Mouse (Mus musculus) CH12.LX (cell line): ENCODE results near the gene Igsf8. TPM values are rescaled to one million over a fixed set of nuclear protein-coding genes. Genes with fewer than 3 reads are reported as not detected.

Experiments used
- DNase-seq: peaks from one replicate; pipeline ENCODE4 v3.0.0-alpha.2; 2013; ENCODE audit errors: extremely low read depth
- H3K27ac ChIP-seq: 2 replicates; pipeline ENCODE4 v1.5.1; 2012; ENCODE audit warnings: low read depth, mild to moderate bottlenecking, control low read depth, moderate library complexity; ENCODE audit not compliant: insufficient read depth
- H3K27me3 ChIP-seq: replicated peaks from 2 replicates; pipeline ENCODE3; 2012; ENCODE audit warnings: inconsistent platforms
- H3K36me3 ChIP-seq, 2 experiments: replicated peaks in 1 of 2; 2 replicates each; pipeline versions ENCODE3 to v1.6.1; 2012; ENCODE audit warnings: inconsistent platforms in 1 of 2, low read length in 1 of 2, mild to moderate bottlenecking in 1 of 2, mixed read lengths in 1 of 2, moderate library complexity in 1 of 2; ENCODE audit not compliant: control insufficient read depth in 1 of 2, insufficient read depth in 1 of 2
- H3K4me1 ChIP-seq, 2 experiments: 2 replicates each; pipeline ENCODE4 v1.6.1; 2012; ENCODE audit warnings: inconsistent platforms in 1 of 2, moderate library complexity in 1 of 2; ENCODE audit not compliant: insufficient read depth in 2 of 2, control insufficient read depth in 1 of 2
- H3K4me2 ChIP-seq: 2 replicates; pipeline ENCODE4 v1.6.1; 2012; ENCODE audit warnings: low read depth, mild to moderate bottlenecking, control low read depth; ENCODE audit not compliant: poor library complexity, insufficient read depth, severe bottlenecking
- H3K4me3 ChIP-seq, 3 experiments: fragments of 150-350 bp in 1 of 3; sonication (generic) in 1 of 3; replicated peaks in 1 of 3; 2 replicates each; pipeline versions ENCODE3 to v1.5.1; 2011 to 2012; ENCODE audit warnings: low read depth in 2 of 3, low read length in 2 of 3, mild to moderate bottlenecking in 2 of 3, moderate library complexity in 2 of 3, control low read depth in 1 of 3, improper control_type of control experiment in 1 of 3, inconsistent platforms in 1 of 3, mixed read lengths in 1 of 3; ENCODE audit not compliant: poor library complexity in 1 of 3
- H3K79me2 ChIP-seq: replicated peaks from 2 replicates; pipeline ENCODE4 v1.6.1; 2012; ENCODE audit warnings: mild to moderate bottlenecking, moderate library complexity; ENCODE audit not compliant: control insufficient read depth, poor library complexity, insufficient read depth, severe bottlenecking; ENCODE audit errors: extremely low read depth
- H3K9ac ChIP-seq: 2 replicates; pipeline ENCODE4 v1.6.1; 2012; ENCODE audit warnings: low read depth, mild to moderate bottlenecking, control low read depth, moderate library complexity; ENCODE audit not compliant: insufficient read depth
- H3K9me3 ChIP-seq: replicated peaks from 2 replicates; pipeline ENCODE3; 2012; ENCODE audit warnings: low read length, inconsistent platforms, mixed read lengths
- E2F4 ChIP-seq: IDR thresholded peaks from 2 replicates; pipeline ENCODE4 v1.6.1; 2011; ENCODE audit warnings: low read depth, low read length, improper control_type of control experiment; ENCODE audit not compliant: insufficient replicate concordance
- EP300 ChIP-seq: IDR thresholded peaks from 2 replicates; pipeline ENCODE4 v1.6.1; 2011; ENCODE audit warnings: low read length, improper control_type of control experiment
- ETS1 ChIP-seq: conservative IDR thresholded peaks from 2 replicates; pipeline ENCODE4 v1.6.1; 2012; ENCODE audit warnings: low read depth, mild to moderate bottlenecking, inconsistent platforms, low read length, improper control_type of control experiment, moderate library complexity
- GABPA ChIP-seq: IDR thresholded peaks from 2 replicates; pipeline ENCODE4 v1.6.1; 2012; ENCODE audit warnings: low read depth, low read length, improper control_type of control experiment, inconsistent platforms; ENCODE audit not compliant: insufficient replicate concordance
- IRF4 ChIP-seq: IDR thresholded peaks from 2 replicates; pipeline ENCODE4 v1.6.1; 2014; ENCODE audit warnings: low read depth, mild to moderate bottlenecking, inconsistent platforms, low read length, improper control_type of control experiment
- JUN ChIP-seq: IDR thresholded peaks from 2 replicates; pipeline ENCODE4 v1.6.1; 2011; ENCODE audit warnings: low read depth, mild to moderate bottlenecking, low read length, improper control_type of control experiment, moderate library complexity; ENCODE audit not compliant: insufficient read depth
- JUND ChIP-seq: conservative IDR thresholded peaks from 2 replicates; pipeline ENCODE4 v1.6.1; 2011; ENCODE audit warnings: low read depth, low read length, improper control_type of control experiment
- MYC ChIP-seq: IDR thresholded peaks from 2 replicates; pipeline ENCODE4 v1.6.1; 2011; ENCODE audit warnings: low read depth, mild to moderate bottlenecking, improper control_type of control experiment, low read length
- NELFE ChIP-seq: IDR thresholded peaks from 2 replicates; pipeline ENCODE4 v1.6.1; 2011; ENCODE audit warnings: low read depth, low read length, improper control_type of control experiment
- NRF1 ChIP-seq: IDR thresholded peaks from 2 replicates; pipeline ENCODE4 v1.6.1; 2014; ENCODE audit warnings: low read depth, mild to moderate bottlenecking, inconsistent platforms, low read length, improper control_type of control experiment, moderate library complexity
- RAD21 ChIP-seq: IDR thresholded peaks from 2 replicates; pipeline ENCODE4 v1.6.1; 2011; ENCODE audit warnings: low read depth, mild to moderate bottlenecking, low read length, improper control_type of control experiment, moderate library complexity
- RCOR1 ChIP-seq: conservative IDR thresholded peaks from 2 replicates; pipeline ENCODE4 v1.6.1; 2012; ENCODE audit warnings: low read depth, mild to moderate bottlenecking, inconsistent platforms, low read length, improper control_type of control experiment
- SIN3A ChIP-seq: IDR thresholded peaks from 2 replicates; pipeline ENCODE4 v1.6.1; 2012; ENCODE audit warnings: low read length, improper control_type of control experiment, inconsistent platforms
- UBTF ChIP-seq: IDR thresholded peaks from 2 replicates; pipeline ENCODE4 v1.6.1; 2012; ENCODE audit warnings: low read depth, mild to moderate bottlenecking, inconsistent platforms, low read length, improper control_type of control experiment, moderate library complexity
- USF1 ChIP-seq: IDR thresholded peaks from 2 replicates; pipeline ENCODE4 v1.6.1; 2014; ENCODE audit warnings: low read depth, mild to moderate bottlenecking, inconsistent platforms, low read length, improper control_type of control experiment
- ZC3H11A ChIP-seq: IDR thresholded peaks from 2 replicates; pipeline ENCODE4 v1.6.1; 2012; ENCODE audit warnings: low read depth, mild to moderate bottlenecking, inconsistent platforms, low read length, improper control_type of control experiment
- dilution Hi-C: fragments of 300-500 bp; cut with MboI; formaldehyde crosslinking; loops from 2 replicates; pipeline ENCODE4 v1.14.3; 2020; ENCODE audit warnings: low sequenced_read_pairs; ENCODE audit not compliant: extremely low pct_unique_long_range_greater_than_20kb, extremely low pct_ligation_motif_present
- in situ Hi-C: fragments of 300-500 bp; cut with MboI; formaldehyde crosslinking; loops from 3 replicates; pipeline ENCODE4 v1.14.3; 2019; ENCODE audit warnings: low sequenced_read_pairs, low pct_ligation_motif_present, low pct_unique_long_range_greater_than_20kb, mixed read lengths
- polyA plus RNA-seq: library from polyadenylated mRNA; unstranded; fragments of >175 nt; gene quantifications from 2 replicates; pipeline ENCODE4 v1.2.1, GENCODE M21; 2012; ENCODE audit warnings: low read depth; ENCODE audit not compliant: insufficient read length
- total RNA-seq, 2 experiments: library from RNA; depleted of rRNA; stranded (reverse); fragments of 300-350 nt in 1 of 2; fragments of >200 nt in 1 of 2; gene quantifications; 2 replicates each; pipeline ENCODE4 v1.2.3; 2012 to 2014

The Igsf8 gene
- total and polyA plus RNA-seq, 3 experiments = 7.4 to 37.0 (median 25.9) TPM

DNA sequence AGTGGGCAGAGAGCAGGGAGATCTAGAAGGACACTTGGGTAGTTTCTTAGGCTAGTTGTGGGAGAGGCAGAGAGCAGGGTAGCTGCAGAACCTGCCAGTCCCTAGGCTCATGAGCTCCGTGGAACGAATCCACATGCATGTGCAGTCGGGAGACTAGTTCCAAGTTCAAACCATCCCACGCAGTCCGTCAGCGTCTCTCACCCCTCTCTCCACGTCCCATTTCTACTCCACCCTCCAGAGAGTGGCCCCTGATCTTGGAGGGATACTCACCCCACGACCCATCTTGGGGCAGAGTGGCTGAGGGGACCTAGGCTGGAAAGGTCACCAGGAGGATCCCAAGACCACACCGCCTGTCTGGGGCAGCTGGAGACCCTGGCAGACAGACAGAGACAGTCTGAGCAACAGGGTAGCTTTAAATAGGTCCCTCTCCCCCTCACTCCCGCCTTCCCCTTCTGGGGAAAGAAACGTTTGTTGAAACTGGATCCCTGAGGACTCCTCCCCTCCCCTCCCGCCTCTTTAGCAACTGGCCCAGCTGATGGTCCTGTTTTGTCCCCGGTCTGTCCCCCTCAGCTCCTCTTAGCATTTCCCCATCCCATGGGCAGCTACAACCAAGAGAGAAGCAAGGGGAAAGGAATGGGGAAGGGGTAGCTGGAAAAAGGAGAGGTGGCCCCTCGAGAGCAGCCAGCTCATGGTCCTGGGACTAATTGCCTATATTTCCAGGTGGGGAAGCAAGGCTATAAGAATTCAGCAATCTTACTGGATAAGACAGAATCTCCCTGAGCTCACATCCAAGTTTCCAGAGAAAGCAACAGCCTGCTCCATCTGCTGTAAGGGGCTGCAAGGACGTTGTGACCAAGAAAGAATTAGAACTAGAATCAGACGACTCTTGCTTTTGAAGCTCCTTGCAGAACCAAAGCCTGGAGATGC, 36.4 kb downstream of the Igsf8 start, which contains the start of gene Atp1a2:
Gene Atp1a2, minus strand, starts transcription at position 454 of the 927 bp plus-strand sequence.
- peaks cover 0 to 5% of the 10 kb centered on the region in 2 experiments; a peak in 2 of 4 replicates for H3K4me1 ChIP-seq
- dilution Hi-C loops = no loop called here
- in situ Hi-C loops = no loop called here
- H3K4me3 ChIP-seq = no peak within 1 kb of the TSS
- H3K27me3 ChIP-seq = peaks cover 48% of the 10 kb centered on the region
- H3K36me3 ChIP-seq = no peaks in the 10 kb centered on the region
- no peak for DNase-seq
- no peaks in the 10 kb centered on the region for H3K9me3 ChIP-seq
- no peak within 1 kb of the TSS for H3K9ac ChIP-seq
- H3K79me2 ChIP-seq = no peaks in the 10 kb centered on the region
- no peak within 1 kb of the TSS for H3K27ac ChIP-seq
- TF ChIP-seq JUN = no peak
- TF ChIP-seq UBTF = no peak
- TF ChIP-seq JUND = no peak
- no peak for TF ChIP-seq GABPA
- no peak for TF ChIP-seq SIN3A
- no peak within 1 kb of the TSS for H3K4me2 ChIP-seq

- dilution Hi-C loops = no loop called here
- Histone ChIP-seq H3K9me3 (no peaks in the 10 kb centered on the region), H3K27me3 (peaks cover 38% of the 10 kb centered on the region), H3K9ac (no peak overlapping the region), H3K4me3 (no peak overlapping the region), H3K27ac (no peak overlapping the region), H3K79me2 (no peaks in the 10 kb centered on the region), H3K36me3 (no peaks in the 10 kb centered on the region), H3K4me1 (peaks cover 0 to 5% of the 10 kb centered on the region in 2 experiments; a peak in 2 of 4 replicates), H3K4me2 (no peak overlapping the region)
- TF ChIP-seq MYC (no peak), ZC3H11A (no peak), UBTF (no peak), NELFE (no peak), E2F4 (no peak), IRF4 (no peak), RCOR1 (no peak), EP300 (no peak), RAD21 (no peak), NRF1 (no peak), USF1 (no peak), ETS1 (no peak)
- in situ Hi-C loops = no loop called here
- DNase-seq = no peak
Measured at GRCm38 (mm10) chr1:172299528-172299927, 38.1 kb downstream of the Igsf8 start.
